Mouse (Mus musculus) liver, embryonic 11.5 days (tissue): ENCODE data around the gene Adgra3. TPM values are rescaled to one million over a fixed set of nuclear protein-coding genes. Genes with fewer than 3 reads are reported as not detected.

Experiments
- ATAC-seq: fragments of 200-750 bp; cut with Nextera tagmentation; replicated peaks from 2 replicates; pipeline ENCODE4 v1.8.0; 2017; ENCODE audit warnings: moderate number of reproducible peaks, mild to moderate bottlenecking, moderate TSS enrichment, moderate library complexity; ENCODE audit not compliant: low FRiP score
- DNase-seq: peaks from one replicate; pipeline ENCODE4 v3.0.0-alpha.2; 2017; ENCODE audit warnings: low spot score
- H3K27ac ChIP-seq: fragments of 300-500 bp; sonication (generic); 2 replicates; pipeline ENCODE4 v1.5.1; 2014; ENCODE audit warnings: mild to moderate bottlenecking, low read depth, low read length, control low read depth
- H3K27me3 ChIP-seq: fragments of 300-500 bp; sonication (generic); replicated peaks from 2 replicates; pipeline ENCODE4 v1.6.1; 2014; ENCODE audit warnings: low read length, mixed read lengths; ENCODE audit not compliant: control insufficient read depth, insufficient read depth
- H3K36me3 ChIP-seq: fragments of 300-500 bp; sonication (generic); 2 replicates; pipeline ENCODE4 v1.6.1; 2014; ENCODE audit warnings: mild to moderate bottlenecking, low read length, moderate library complexity, mixed read lengths; ENCODE audit not compliant: control insufficient read depth, insufficient read depth
- H3K4me1 ChIP-seq: fragments of 300-500 bp; sonication (generic); replicated peaks from 2 replicates; pipeline ENCODE4 v1.6.1; 2014; ENCODE audit warnings: low read length, mixed read lengths; ENCODE audit not compliant: control insufficient read depth, insufficient read depth
- H3K4me2 ChIP-seq: fragments of 300-500 bp; sonication (generic); 2 replicates; pipeline ENCODE4 v1.6.1; 2014; ENCODE audit warnings: mild to moderate bottlenecking, control low read depth, moderate library complexity
- H3K4me3 ChIP-seq: fragments of 300-500 bp; sonication (generic); 2 replicates; pipeline ENCODE4 v1.5.1; 2014; ENCODE audit warnings: low read depth, low read length, control low read depth
- H3K9ac ChIP-seq: fragments of 300-500 bp; sonication (generic); 2 replicates; pipeline ENCODE4 v1.6.1; 2014; ENCODE audit warnings: low read depth, low read length, control low read depth
- H3K9me3 ChIP-seq: fragments of 300-500 bp; sonication (generic); 2 replicates; pipeline ENCODE4 v1.6.1; 2016; ENCODE audit warnings: low read length, inconsistent platforms, mixed read lengths; ENCODE audit not compliant: control insufficient read depth
- WGBS: fragments of 180-500 bp; shearing (Covaris S2); extraction: QIAGEN DNeasy Blood & Tissue Kit; methylation state at CpG from one replicate; pipeline ENCODE4 v1.1.7; 2014; 5-methylcytosine and 5-hydroxymethylcytosine counted together
- polyA plus RNA-seq: library from polyadenylated mRNA; unstranded; fragments of >200 nt; fragmentation: Nextera tagmentation; extraction: Ambion mirVana; gene quantifications from 2 replicates; pipeline ENCODE4 v1.2.1, GENCODE M21; 2014

Adgra3 gene
- polyA plus RNA-seq, 1 experiment from 2014 or later: 16.1 TPM

GRCm38 (mm10) chr5:50026148-50026547 lies 32.7 kb downstream of the Adgra3 start:
- Histone ChIP-seq H3K4me1 (peaks cover 24% of the 10 kb centered on the region), H3K4me2 (no peak overlapping the region), H3K4me3 (no peak overlapping the region), H3K27ac (no peak overlapping the region), H3K9ac (no peak overlapping the region), H3K9me3 (no peaks in the 10 kb centered on the region), H3K27me3 (no peaks in the 10 kb centered on the region), H3K36me3 (no peaks in the 10 kb centered on the region; the same call in 1 of the 2 replicates)
- WGBS: 48% methylated on average over 3 of the region's 3 CpGs
- ATAC-seq (0 out of 2 replicates have a peak, but pooled peaks have one; percentile 34), DNase-seq (no peak)

GRCm38 (mm10) chr5:50024097-50024496 lies 34.7 kb downstream of the Adgra3 start:
- peak; percentile 83 for ATAC-seq

DNA sequence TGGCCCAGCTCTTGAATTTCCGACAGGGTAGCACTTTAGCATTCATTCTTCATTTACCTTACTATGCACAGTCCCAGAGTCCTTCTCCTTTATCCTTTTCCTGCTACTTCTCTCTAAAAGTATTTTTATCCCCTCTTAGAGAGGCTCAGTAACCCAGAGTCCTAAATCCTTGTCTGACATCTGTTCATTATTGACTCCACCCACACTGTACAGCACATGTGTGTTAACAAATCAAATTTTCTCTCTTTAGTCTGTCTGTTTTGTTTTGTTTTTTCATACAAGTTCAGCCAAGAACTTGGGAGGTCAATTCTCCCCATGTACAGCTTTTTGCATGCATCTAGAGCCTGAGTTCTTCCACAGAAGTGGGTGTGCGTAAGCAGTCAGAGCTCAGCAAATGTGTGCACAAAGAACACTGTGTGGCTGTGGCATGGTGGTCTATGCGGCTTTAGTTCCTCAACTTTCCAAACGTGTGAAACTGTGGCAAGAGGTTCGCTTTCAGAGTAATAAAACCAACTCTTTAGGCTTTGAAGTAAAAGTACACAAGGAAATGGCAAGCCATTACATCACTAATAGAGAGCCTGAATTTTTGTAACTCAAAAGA lies 42.7 kb downstream of the Adgra3 start:
- Histone ChIP-seq H3K27ac (no peak overlapping the region), H3K4me2 (no peak overlapping the region), H3K27me3 (no peaks in the 10 kb centered on the region), H3K9me3 (no peaks in the 10 kb centered on the region), H3K4me3 (no peak overlapping the region), H3K4me1 (peaks cover 13% of the 10 kb centered on the region), H3K36me3 (no peaks in the 10 kb centered on the region), H3K9ac (no peak overlapping the region)
- ATAC-seq (peak; percentile 36; the same call in 1 of the 2 replicates), DNase-seq (no peak)
- WGBS: 80% methylated on average over 5 of the region's 5 CpGs

More at GRCm38 (mm10) chr5:50024097-50024496, 34.7 kb downstream of the Adgra3 start:
- H3K4me2 ChIP-seq: no peak overlapping the region
- H3K4me1 ChIP-seq: peaks cover 24% of the 10 kb centered on the region
- H3K9ac ChIP-seq: no peak overlapping the region
- H3K36me3 ChIP-seq: no peaks in the 10 kb centered on the region; the same call in 1 of the 2 replicates
- no peak overlapping the region for H3K27ac ChIP-seq
- no peaks in the 10 kb centered on the region for H3K27me3 ChIP-seq
- no peaks in the 10 kb centered on the region for H3K9me3 ChIP-seq
- no peak for DNase-seq
- H3K4me3 ChIP-seq: no peak overlapping the region
- 64% methylated on average over 6 of the region's 6 CpGs for WGBS

GRCm38 (mm10) chr5:50015147-50015697 lies 43.6 kb downstream of the Adgra3 start:
- Histone ChIP-seq H3K4me1 (peaks cover 13% of the 10 kb centered on the region), H3K4me2 (peak overlapping the region; percentile 46), H3K9me3 (no peaks in the 10 kb centered on the region), H3K4me3 (no peak overlapping the region), H3K27me3 (no peaks in the 10 kb centered on the region), H3K27ac (no peak overlapping the region; the same call in 1 of the 2 replicates), H3K9ac (no peak overlapping the region), H3K36me3 (no peaks in the 10 kb centered on the region)
- WGBS: 49% methylated on average over 5 of the region's 5 CpGs
- DNase-seq (no peak), ATAC-seq (peak; percentile 75)

DNA sequence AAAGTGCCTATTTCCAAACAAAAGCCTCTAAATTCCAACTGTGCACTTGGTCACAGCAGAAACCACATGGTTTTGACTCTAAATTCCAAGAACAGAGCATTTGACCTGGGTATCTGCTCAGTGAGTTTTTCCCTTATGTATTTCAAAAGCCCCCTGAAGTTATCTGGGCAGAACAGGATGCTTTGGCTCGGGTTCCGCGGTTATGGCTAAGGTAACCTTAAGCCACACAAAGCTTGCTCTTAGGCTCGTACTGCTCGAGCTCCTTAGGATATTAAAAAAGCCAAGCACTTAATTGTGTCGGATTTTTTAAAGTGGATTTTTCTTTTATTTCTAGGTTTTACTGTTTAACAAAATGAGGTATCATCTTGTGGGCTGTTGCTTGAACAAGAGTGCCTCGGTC lies 44.1 kb downstream of the Adgra3 start:
- no peaks in the 10 kb centered on the region for H3K36me3 ChIP-seq
- no peak for DNase-seq
- H3K9ac ChIP-seq: no peak overlapping the region
- H3K4me3 ChIP-seq: no peak overlapping the region
- 40% methylated on average over 7 of the region's 7 CpGs for WGBS
- peaks cover 13% of the 10 kb centered on the region for H3K4me1 ChIP-seq
- peak; percentile 82 for ATAC-seq
- no peaks in the 10 kb centered on the region for H3K27me3 ChIP-seq
- peak overlapping the region; percentile 46 for H3K4me2 ChIP-seq
- no peaks in the 10 kb centered on the region for H3K9me3 ChIP-seq
- no peak overlapping the region; the same call in 1 of the 2 replicates for H3K27ac ChIP-seq

- H3K9me3 ChIP-seq: no peaks in the 10 kb centered on the region
- H3K27ac ChIP-seq: no peak overlapping the region
- DNase-seq: no peak
- no peaks in the 10 kb centered on the region for H3K36me3 ChIP-seq
- no peak overlapping the region for H3K9ac ChIP-seq
- WGBS: 71% methylated on average over 4 of the region's 4 CpGs
- peak; percentile 30; the same call in 1 of the 2 replicates for ATAC-seq
- H3K4me1 ChIP-seq: peaks cover 13% of the 10 kb centered on the region
- H3K27me3 ChIP-seq: no peaks in the 10 kb centered on the region
- no peak overlapping the region for H3K4me3 ChIP-seq
- no peak overlapping the region for H3K4me2 ChIP-seq
Measured at GRCm38 (mm10) chr5:50013965-50014364, 44.8 kb downstream of the Adgra3 start.

DNA sequence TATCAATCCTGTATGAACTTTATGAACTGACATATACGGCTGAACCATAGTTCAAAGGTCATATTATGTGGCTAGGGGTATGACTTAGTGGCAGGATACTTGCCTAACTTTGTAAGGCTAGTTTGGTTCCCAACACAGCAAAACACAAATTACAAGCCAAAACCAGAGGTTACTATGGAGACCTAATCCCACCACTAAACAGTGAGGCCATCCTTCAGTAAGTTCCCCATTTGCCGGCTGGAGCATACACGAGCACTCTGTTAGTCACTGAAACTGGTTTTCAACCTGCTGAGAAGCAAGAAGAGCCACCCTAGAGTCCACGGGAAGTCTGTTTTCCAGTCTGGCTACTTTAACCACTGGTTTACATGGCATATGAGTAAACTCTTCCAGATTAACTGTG lies 50.0 kb downstream of the Adgra3 start:
- no peaks in the 10 kb centered on the region for H3K4me1 ChIP-seq
- no peaks in the 10 kb centered on the region for H3K9me3 ChIP-seq
- DNase-seq: no peak
- 72% methylated on average over 4 of the region's 4 CpGs for WGBS
- H3K36me3 ChIP-seq: no peaks in the 10 kb centered on the region
- no peak overlapping the region for H3K4me2 ChIP-seq
- H3K27ac ChIP-seq: no peak overlapping the region
- ATAC-seq: no peak
- no peak overlapping the region for H3K4me3 ChIP-seq
- no peaks in the 10 kb centered on the region for H3K27me3 ChIP-seq
- no peak overlapping the region for H3K9ac ChIP-seq

GRCm38 (mm10) chr5:50006915-50007658 lies 51.7 kb downstream of the Adgra3 start:
- Histone ChIP-seq H3K36me3 (no peaks in the 10 kb centered on the region), H3K4me3 (no peak overlapping the region), H3K4me1 (no peaks in the 10 kb centered on the region), H3K27me3 (no peaks in the 10 kb centered on the region), H3K9me3 (no peaks in the 10 kb centered on the region), H3K27ac (no peak overlapping the region), H3K4me2 (no peak overlapping the region), H3K9ac (no peak overlapping the region)
- ATAC-seq (no peak), DNase-seq (no peak)
- WGBS: 87% methylated on average over 9 of the region's 9 CpGs
